Mouse (Mus musculus) kidney, adult 2 months (tissue): ENCODE measurements at regions not wholly inside any gene's neighbourhood (a gene's known extent, or its start where the extent isn't known, plus 50 kb on each side); places are given as distances from the start of the nearest gene placed in this dataset.

ENCODE experiments used
- CTCF ChIP-seq: fragments of 200-500 bp; conservative IDR thresholded peaks from 2 replicates; pipeline ENCODE4 v1.5.1; 2011; ENCODE audit warnings: low read depth, mild to moderate bottlenecking, control low read depth, low read length, moderate library complexity, mixed read lengths; ENCODE audit not compliant: insufficient read depth, insufficient read length
- POLR2A ChIP-seq: fragments of 200-500 bp; IDR thresholded peaks from one replicate; pipeline ENCODE4 v1.6.1; 2011; ENCODE audit warnings: low read depth, low read length, control low read depth

DNA sequence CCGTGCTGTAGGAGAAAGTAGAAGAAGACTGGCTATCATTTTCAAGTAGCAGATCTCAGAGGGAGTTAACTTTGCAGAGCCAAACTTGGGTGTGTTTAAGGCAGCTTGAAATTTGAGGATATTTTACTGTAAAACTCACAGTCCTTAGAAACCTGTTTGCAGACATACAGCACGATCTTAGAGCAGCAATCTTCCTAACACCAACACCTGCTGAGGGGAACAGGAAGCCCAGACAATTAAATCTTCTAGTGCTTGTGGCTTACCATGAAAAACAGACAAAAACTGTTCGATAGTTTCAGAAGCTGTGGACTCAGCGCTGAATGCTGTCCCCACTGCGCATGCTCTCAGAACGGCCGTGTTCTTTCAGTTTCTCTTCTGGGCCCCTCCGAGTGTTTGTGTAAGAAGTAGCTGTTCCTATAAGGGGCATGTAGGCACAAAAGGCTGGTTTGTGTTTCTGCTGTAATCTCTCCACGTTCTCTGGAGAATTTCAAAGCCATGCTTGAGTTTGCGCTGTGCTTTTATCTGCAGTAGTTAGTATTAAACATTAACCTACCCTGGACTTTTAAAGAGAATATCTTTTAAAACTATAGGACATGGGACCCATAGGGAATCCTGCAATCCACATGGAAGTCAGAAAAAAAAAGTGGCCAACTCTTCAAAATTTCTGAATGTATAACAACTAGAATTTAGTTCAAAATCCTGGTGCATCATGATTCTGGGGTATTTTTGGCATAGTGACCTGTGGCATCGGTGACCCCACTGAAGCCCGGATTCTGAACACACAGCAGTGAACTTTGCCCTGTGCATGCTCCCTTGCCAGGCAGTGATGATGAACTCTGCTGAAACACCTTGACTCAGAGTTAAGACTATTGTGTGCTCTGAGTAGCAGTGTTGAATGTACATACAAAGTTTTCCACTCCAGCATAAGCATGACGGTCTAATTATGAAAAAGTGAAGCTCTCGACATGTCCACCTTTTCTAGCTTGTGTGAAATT, 584.4 kb downstream of the Etnk1 start:
- TF ChIP-seq CTCF (no peak), POLR2A (no peak)
